Mouse (Mus musculus) stomach, postnatal 0 days (tissue): ENCODE results near the gene Sipa1l2.

Source experiments
- CTCF ChIP-seq: IDR thresholded peaks from 2 replicates; pipeline ENCODE4 v1.5.1; 2016; ENCODE audit warnings: antibody characterized with exemption, low read depth, mild to moderate bottlenecking, moderate library complexity
- EP300 ChIP-seq: optimal IDR thresholded peaks from 2 replicates; pipeline ENCODE3; 2016; ENCODE audit warnings: antibody characterized with exemption

DNA sequence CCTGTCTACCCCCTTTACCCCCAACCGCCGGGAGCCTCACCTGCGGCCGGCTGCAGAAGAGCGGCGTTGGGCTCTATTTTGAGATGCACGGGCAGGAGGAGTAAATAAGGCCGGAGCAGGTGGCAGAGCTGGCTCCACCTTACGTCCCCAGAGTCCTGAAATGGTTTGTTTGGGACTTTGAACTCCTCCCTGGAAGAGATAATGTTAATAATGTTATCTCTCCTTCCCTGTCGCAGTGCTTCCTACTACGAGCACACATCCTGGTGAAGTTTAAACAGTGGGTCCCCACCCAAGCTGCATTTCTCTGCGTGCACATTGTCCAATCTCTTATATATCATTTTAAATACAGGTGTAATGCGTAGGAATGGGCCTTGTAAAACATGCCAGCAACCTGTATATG, 781 bp upstream of the Sipa1l2 start:
- TF ChIP-seq EP300 = no peak
- TF ChIP-seq CTCF = no peak
